Mouse (Mus musculus) heart, adult 2 months (tissue): ENCODE data around the gene Trip6. TPM values are rescaled to one million over a fixed set of nuclear protein-coding genes. Genes with fewer than 3 reads are reported as not detected.

Experiments
- DNase-seq, 2 experiments: peaks; one replicate each; pipeline ENCODE4 v3.0.0; 2021
- H3K27ac ChIP-seq: fragments of 200-600 bp; 2 replicates; pipeline ENCODE4 v1.8.1; 2022
- H3K27me3 ChIP-seq: fragments of 200-500 bp; 2 replicates; pipeline ENCODE4 v1.6.1; 2012; ENCODE audit warnings: mild to moderate bottlenecking, low read length, inconsistent platforms, mixed read lengths; ENCODE audit not compliant: control insufficient read depth, insufficient read depth
- H3K36me3 ChIP-seq: fragments of 200-500 bp; 2 replicates; pipeline ENCODE4 v1.6.1; 2012; ENCODE audit warnings: low read length, inconsistent platforms; ENCODE audit not compliant: control insufficient read depth, insufficient read depth
- H3K4me1 ChIP-seq: fragments of 200-500 bp; 2 replicates; pipeline ENCODE4 v1.6.1; 2011; ENCODE audit warnings: low read length; ENCODE audit not compliant: control insufficient read depth, insufficient read depth
- H3K4me3 ChIP-seq: fragments of 200-600 bp; 2 replicates; pipeline ENCODE4 v1.8.1; 2022
- H3K79me2 ChIP-seq: fragments of 200-500 bp; replicated peaks from 2 replicates; pipeline ENCODE4 v1.6.1; 2012; ENCODE audit warnings: mild to moderate bottlenecking, inconsistent platforms, low read length, moderate library complexity, mixed read lengths; ENCODE audit not compliant: control insufficient read depth, insufficient read depth
- H3K9ac ChIP-seq: fragments of 200-500 bp; 2 replicates; pipeline ENCODE4 v1.6.1; 2012; ENCODE audit warnings: low read depth, mild to moderate bottlenecking, control low read depth, inconsistent platforms, low read length, mixed read lengths
- CTCF ChIP-seq: fragments of 200-600 bp; IDR thresholded peaks from 2 replicates; pipeline ENCODE4 v1.8.1; 2022; ENCODE audit warnings: antibody characterized with exemption, mild to moderate bottlenecking, moderate library complexity
- EP300 ChIP-seq: fragments of 200-500 bp; IDR thresholded peaks from 2 replicates; pipeline ENCODE4 v1.6.1; 2011; ENCODE audit warnings: low read depth, low read length, control low read depth; ENCODE audit not compliant: insufficient read depth
- POLR2A ChIP-seq: fragments of 200-500 bp; IDR thresholded peaks from 2 replicates; pipeline ENCODE4 v1.6.1; 2011; ENCODE audit warnings: mild to moderate bottlenecking, low read depth, low read length, control low read depth; ENCODE audit not compliant: insufficient read depth
- WGBS: fragments of 180-500 bp; shearing (Covaris S2); methylation state at CpG from one replicate; pipeline ENCODE4 v1.1.7; 2018; 5-methylcytosine and 5-hydroxymethylcytosine counted together
- intact Hi-C: fragments of 180-260 bp; cut with DNase I; formaldehyde crosslinking; loops from one replicate; pipeline ENCODE4 v1.15.1; 2025
- long read RNA-seq: library from polyadenylated mRNA; stranded (forward); transcript quantifications from one replicate; pipeline ENCODE4 v2.0.0, GENCODE M21; 2021
- polyA plus RNA-seq: library from polyadenylated mRNA; depleted of rRNA; stranded (reverse); fragments of >200 nt; gene quantifications from 2 replicates; pipeline ENCODE4 v1.2.3, GENCODE M21; 2012; rRNA removed
- total RNA-seq, 2 experiments: library from RNA; stranded (reverse); gene quantifications; 2 replicates each; pipeline ENCODE4 v1.2.3; 2021

Trip6 gene
- total RNA-seq (10 to 100 TPM; 12.5 to 13.6 TPM), polyA plus RNA-seq (23.5 and 24.2 TPM in 2 replicates)
- long read RNA-seq, transcript Trip6-201 (9 exons, 2,168 nt), result major isoform, 20 of 22 reads
- long read RNA-seq, partial matches to known transcripts, result 1 of 22 reads
- long read RNA-seq, other reads (novel, unspliced or antisense), result 1 of 22 reads

GRCm38 (mm10) chr5:137314193-137315083 lies at the start of gene Trip6:
Gene Trip6, minus strand, starts transcription at chr5:137314404.
- 34% methylated on average over 30 of the region's 30 CpGs for WGBS
- TF ChIP-seq EP300 (no peak), CTCF (peak; percentile 11; the same call in 1 of the 2 replicates), POLR2A (no peak)
- H3K4me1 ChIP-seq, result peaks cover 5% of the 10 kb centered on the region
- peak within 1 kb of the TSS; percentile 55 for H3K4me3 ChIP-seq
- intact Hi-C loops, result no loop called here
- no peaks in the 10 kb centered on the region for H3K27me3 ChIP-seq
- H3K36me3 ChIP-seq, result no peaks in the 10 kb centered on the region
- H3K79me2 ChIP-seq, result no peaks in the 10 kb centered on the region
- peak within 1 kb of the TSS; percentile 92 for H3K27ac ChIP-seq
- DNase-seq, result peak; percentile 88 to 91
- H3K9ac ChIP-seq, result peak within 1 kb of the TSS; percentile 82

GRCm38 (mm10) chr5:137358382-137358781 lies 44.2 kb upstream of the Trip6 start:
- Histone ChIP-seq H3K4me3 (no peak overlapping the region), H3K9ac (peak overlapping the region; percentile 33; the same call in 1 of the 2 replicates), H3K36me3 (peaks cover 30% of the 10 kb centered on the region), H3K27me3 (no peaks in the 10 kb centered on the region), H3K79me2 (peaks cover 6% of the 10 kb centered on the region), H3K27ac (peak overlapping the region; percentile 17; the same call in 1 of the 2 replicates), H3K4me1 (peaks cover 9% of the 10 kb centered on the region)
- TF ChIP-seq CTCF (peak; percentile 61), EP300 (no peak), POLR2A (no peak)
- intact Hi-C loops, result no loop called here
- WGBS, result 30% methylated on average over 7 of the region's 7 CpGs
- DNase-seq, result no peak

- H3K9ac ChIP-seq, result peak overlapping the region; percentile 4; the same call in 1 of the 2 replicates
- no peak for TF ChIP-seq CTCF
- 0 out of 2 replicates have a peak, but pooled peaks have one; percentile 12 for TF ChIP-seq POLR2A
- H3K36me3 ChIP-seq, result peaks cover 22% of the 10 kb centered on the region
- H3K4me1 ChIP-seq, result peaks cover 11% of the 10 kb centered on the region
- peaks cover 9% of the 10 kb centered on the region for H3K79me2 ChIP-seq
- peak overlapping the region; percentile 31 for H3K27ac ChIP-seq
- no peak for DNase-seq
- 57% methylated on average over 17 of the region's 17 CpGs for WGBS
- H3K4me3 ChIP-seq, result peak overlapping the region; percentile 27
- intact Hi-C loops, result loop anchor here (5.0 kb wide), 1 partner anchor 428 kb away; no protein-coding TSS in a partner anchor
- H3K27me3 ChIP-seq, result no peaks in the 10 kb centered on the region
These were observed 39.9 kb upstream of the Trip6 start for GRCm38 (mm10) chr5:137354091-137354490.

GRCm38 (mm10) chr5:137352011-137352975 lies 38.1 kb upstream of the Trip6 start:
- 23% methylated on average over 16 of the region's 16 CpGs for WGBS
- Histone ChIP-seq H3K4me1 (peaks cover 7% of the 10 kb centered on the region), H3K79me2 (peaks cover 7% of the 10 kb centered on the region), H3K36me3 (peaks cover 12% of the 10 kb centered on the region), H3K9ac (peak overlapping the region; percentile 92), H3K27ac (peak overlapping the region; percentile 93), H3K27me3 (no peaks in the 10 kb centered on the region), H3K4me3 (peak overlapping the region; percentile 69)
- intact Hi-C loops, result loop anchor here (2.0 to 5.0 kb wide), 2 partner anchors 13 to 430 kb away; no protein-coding TSS in a partner anchor
- peak; percentile 68 for DNase-seq
- TF ChIP-seq CTCF (no peak), EP300 (peak; percentile 84), POLR2A (peak; percentile 92)

GRCm38 (mm10) chr5:137351394-137351793 lies 37.2 kb upstream of the Trip6 start:
- peaks cover 7% of the 10 kb centered on the region for H3K79me2 ChIP-seq
- DNase-seq, result no peak
- peaks cover 9% of the 10 kb centered on the region for H3K4me1 ChIP-seq
- whole genome bisulfite sequencing, result 27% methylated on average over 4 of the region's 4 CpGs
- peaks cover 12% of the 10 kb centered on the region for H3K36me3 ChIP-seq
- peak overlapping the region; percentile 92 for H3K9ac ChIP-seq
- H3K4me3 ChIP-seq, result peak overlapping the region; percentile 69
- intact Hi-C loops, result loop anchor here (2.0 to 5.0 kb wide), 2 partner anchors 25 to 431 kb away; no protein-coding TSS in a partner anchor
- H3K27me3 ChIP-seq, result no peaks in the 10 kb centered on the region
- TF ChIP-seq EP300, result no peak
- no peak for TF ChIP-seq CTCF
- no peak for TF ChIP-seq POLR2A
- peak overlapping the region; percentile 93 for H3K27ac ChIP-seq
